Mouse (Mus musculus): ENCODE data around the gene Kptn. TPM values are rescaled to one million over a fixed set of nuclear protein-coding genes. Genes with fewer than 3 reads are reported as not detected.

Kptn gene
- total RNA-seq, 2 experiments from 2014 or later, result 19.6 to 20.7 TPM

GRCm38 (mm10) chr7:16116418-16116817, 3.3 kb upstream of the Kptn start:
- DNase-seq (ENCODE audit: low spot score in 2 of 2), result no peak

DNA sequence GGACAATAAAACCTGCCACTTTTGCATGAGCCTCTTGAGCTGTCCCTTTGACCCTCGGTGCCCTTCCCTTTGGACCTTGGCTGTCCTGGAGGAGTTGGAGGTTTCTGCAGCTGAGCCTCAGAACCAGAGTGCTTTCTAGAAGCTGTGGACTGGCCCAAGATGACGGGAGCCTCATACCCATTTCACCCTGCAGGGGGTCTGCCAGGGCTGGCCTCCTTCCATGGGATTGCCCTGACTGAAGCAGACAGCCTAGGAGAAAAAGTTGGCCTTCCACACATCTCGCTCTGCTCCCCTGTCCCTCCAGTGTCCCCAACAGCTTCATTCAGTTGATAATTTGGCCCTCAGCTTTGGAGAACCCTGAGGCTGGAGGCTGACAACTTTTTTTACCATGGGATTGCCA, 2.6 kb upstream of the Kptn start:
- DNase-seq (ENCODE audit: low spot score in 2 of 2), result no peak

GRCm38 (mm10) chr7:16120262-16120600, 536 bp downstream of the Kptn start:
- DNase-seq (ENCODE audit: low spot score in 2 of 2), result no peak

DNA sequence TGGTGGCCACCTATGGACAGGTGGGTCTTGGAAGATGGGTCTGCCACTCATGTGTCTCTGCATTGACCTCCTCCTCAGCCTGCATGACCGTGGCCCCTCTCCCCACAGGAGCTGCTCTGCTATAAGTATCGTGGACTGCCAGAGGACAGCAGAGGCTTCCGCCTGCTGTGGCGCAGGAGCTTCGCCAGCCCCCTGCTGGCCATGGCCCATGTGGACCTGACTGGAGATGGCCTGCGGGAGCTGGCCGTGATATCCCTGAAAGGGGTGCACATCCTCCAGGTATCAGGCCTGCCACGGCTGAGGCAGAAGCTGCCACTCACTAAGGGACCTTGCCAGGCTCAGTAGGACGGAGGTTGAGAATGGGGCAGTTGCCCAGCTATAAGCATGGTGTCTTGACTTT, 6.1 kb downstream of the Kptn start:
- DNase-seq (ENCODE audit: low spot score in 2 of 2), result no peak

DNA sequence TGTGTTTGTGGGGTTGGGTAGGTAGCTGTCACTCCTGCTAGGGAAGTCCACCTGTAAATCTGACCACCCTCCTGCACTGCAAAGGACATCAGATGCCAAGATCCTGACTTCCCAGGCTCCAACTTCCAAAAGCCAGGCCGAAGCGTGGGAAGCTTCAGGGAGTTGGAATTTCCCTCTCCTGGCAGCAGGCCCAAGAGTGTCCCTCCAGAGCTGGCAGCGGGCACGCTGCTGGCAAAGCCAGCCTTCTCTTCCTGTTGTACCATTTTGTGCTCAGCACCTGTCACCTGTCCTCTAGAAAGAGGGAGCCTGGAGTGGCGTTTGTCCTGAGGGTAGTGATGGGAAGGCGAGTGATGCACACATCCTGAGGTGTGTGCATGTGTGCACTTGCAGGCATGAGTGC, 8.6 kb downstream of the Kptn start:
- DNase-seq (ENCODE audit: low spot score in 2 of 2), result no peak

DNA sequence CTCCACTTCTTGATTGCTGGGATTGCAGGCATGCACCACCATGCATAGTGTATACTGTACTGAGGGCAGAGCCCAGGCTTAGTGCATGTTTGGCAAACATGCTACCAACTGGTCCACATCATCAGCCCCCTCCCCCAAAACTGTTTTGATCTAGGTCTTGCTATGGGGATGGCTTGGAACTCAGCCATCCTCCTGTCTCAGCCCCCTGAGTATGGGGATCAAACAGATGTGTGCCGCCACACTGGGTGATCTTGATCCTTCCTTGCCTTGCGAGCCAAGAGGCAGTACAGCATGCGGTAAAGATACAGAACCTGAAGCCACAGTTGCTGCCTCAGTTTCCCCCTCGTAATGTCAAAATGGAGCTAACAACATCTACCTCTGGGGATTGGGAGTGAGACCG, 9.2 kb downstream of the Kptn start:
- no peak for DNase-seq (ENCODE audit: low spot score in 2 of 2)

DNA sequence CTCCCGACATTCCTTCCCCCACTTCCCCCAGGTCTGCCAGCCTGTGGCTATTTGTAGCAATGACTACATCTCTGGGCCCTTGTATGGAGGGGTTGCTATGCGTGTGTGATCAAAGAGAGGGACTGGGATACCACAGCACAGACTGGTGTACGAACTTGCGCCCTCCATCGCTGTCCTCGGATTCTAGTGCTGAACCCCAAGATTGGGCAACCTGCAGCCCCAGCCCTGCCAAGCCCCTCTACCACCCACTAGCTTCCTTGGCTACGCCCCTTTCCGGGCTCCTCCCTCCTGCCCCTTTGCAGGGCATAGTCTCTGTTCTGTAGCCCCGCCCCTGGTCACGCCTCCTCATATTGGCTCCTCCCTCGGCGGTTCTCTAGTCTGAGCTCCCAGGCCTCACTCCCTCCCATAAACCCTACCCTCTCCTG, 9.7 kb downstream of the Kptn start, which contains the start of gene Slc8a2:
Gene Slc8a2 (plus strand): TSS at position 406 of the 425 bp plus-strand sequence.
- DNase-seq (ENCODE audit: low spot score in 2 of 2), result peak; percentile 40 to 47

- DNase-seq (ENCODE audit: low spot score in 2 of 2), result no peak
Observed at GRCm38 (mm10) chr7:16129846-16130691, 10.4 kb downstream of the Kptn start.

DNA sequence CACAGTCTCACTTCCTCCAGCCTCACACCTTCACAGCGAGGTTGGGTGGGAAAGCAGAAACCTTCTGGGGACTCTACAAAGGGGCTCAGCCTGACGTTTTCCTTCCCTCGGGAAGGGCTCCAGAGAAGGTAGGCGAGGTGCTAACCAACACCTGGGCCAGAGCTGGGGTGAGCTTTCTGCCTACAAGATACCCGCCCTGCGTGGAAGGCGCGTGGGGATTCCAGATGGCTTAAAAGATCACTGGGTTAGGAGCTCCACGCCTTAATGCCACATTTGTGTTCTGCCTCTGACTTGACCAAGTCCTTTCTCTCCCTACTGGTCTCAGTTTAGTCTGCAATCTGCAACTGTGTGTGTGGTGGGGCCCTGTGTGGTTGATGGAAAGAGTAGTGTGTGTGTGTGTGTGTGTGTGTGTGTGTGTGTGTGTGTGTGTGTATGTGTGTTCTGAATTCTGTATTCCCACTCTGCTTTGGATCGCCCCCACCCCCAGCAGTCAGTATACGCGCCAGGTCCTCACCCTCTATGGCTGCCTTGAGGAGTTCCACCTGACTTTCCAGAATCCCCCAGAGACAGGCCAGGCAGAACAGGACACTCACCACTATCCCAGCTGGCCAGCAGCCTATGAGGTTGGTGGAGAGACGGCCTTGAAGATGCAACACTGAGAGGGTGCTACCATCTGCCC, 11.4 kb downstream of the Kptn start:
- no peak for DNase-seq (ENCODE audit: low spot score in 2 of 2)

GRCm38 (mm10) chr7:16132161-16132581, 12.5 kb downstream of the Kptn start:
- DNase-seq (ENCODE audit: low spot score in 2 of 2), result no peak

GRCm38 (mm10) chr7:16132926-16133325, 13.2 kb downstream of the Kptn start:
- DNase-seq (ENCODE audit: low spot score in 2 of 2), result no peak

DNA sequence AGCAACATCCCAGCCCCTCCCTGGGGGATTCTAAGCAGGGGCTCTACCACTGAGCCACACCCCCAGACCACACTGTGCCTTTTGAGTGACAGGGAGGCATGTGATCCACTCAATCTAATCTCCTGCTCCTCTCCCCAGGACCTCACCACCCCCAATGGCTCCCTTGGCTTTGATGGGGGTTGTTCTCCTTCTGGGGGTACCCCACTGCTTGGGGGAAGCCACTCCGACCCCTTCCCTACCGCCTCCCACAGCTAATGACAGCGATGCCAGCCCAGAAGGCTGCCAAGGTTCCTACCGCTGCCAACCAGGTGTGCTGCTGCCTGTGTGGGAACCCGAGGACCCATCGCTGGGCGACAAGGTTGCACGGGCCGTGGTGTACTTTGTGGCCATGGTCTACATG, 14.0 kb downstream of the Kptn start:
- DNase-seq (ENCODE audit: low spot score in 2 of 2), result no peak

- DNase-seq (ENCODE audit: low spot score in 2 of 2), result no peak
Observed at GRCm38 (mm10) chr7:16134951-16135392, 15.3 kb downstream of the Kptn start.

DNA sequence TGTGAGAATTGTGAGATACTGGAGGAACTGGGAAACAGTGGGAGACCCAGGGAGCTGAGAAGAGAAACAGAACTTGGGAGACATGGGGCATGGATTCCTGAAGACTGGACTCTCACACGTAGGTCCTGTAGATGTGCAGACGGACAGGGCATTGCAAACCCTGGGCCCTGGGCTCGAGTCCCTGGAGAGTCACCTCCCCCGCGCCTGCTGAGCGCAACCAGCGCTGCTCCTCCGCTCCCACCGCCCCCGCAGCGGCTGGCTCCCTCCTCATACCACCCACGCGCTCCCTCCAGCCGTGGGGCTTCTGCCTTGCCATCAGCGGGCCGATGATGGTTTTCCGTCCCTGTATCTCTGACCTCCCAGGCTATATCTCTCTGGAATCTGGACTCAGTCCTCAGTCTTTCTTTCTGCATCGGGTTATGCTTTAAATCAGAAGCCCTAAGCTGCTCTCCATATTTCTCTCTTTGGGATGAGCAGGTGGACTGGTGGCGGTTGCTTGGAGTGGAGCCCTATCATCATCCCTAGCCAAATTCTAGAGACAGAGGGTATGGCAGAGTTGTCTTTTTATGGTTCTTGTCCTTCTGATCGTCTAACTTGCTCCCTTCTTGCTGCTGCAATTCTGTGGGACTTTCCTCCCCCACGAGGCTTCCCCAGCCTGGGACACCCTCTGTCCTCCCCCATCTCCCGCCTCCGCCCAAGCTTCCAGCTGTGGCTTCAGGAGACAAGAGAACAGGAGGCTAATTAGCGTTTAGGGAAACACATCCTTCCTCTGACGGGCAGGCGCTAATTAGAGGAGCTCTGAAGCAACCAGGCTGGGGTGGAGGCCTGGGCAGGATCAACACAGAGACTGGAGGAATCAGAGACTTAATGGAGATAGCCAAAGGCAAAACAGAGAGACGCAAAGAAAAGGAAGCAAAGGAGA, 27.1 kb downstream of the Kptn start:
- no peak for DNase-seq (ENCODE audit: low spot score in 2 of 2)

GRCm38 (mm10) chr7:16147643-16148042, 27.9 kb downstream of the Kptn start:
- DNase-seq (ENCODE audit: low spot score in 2 of 2), result peak; percentile 62 to 70

GRCm38 (mm10) chr7:16149241-16149640, 29.5 kb downstream of the Kptn start:
- DNase-seq (ENCODE audit: low spot score in 2 of 2), result no peak

GRCm38 (mm10) chr7:16150191-16151145, 30.8 kb downstream of the Kptn start:
- no peak for DNase-seq (ENCODE audit: low spot score in 2 of 2)

GRCm38 (mm10) chr7:16153522-16153921, 33.8 kb downstream of the Kptn start:
- peak; percentile 32 to 50 for DNase-seq (ENCODE audit: low spot score in 2 of 2)

GRCm38 (mm10) chr7:16155132-16155872, 35.6 kb downstream of the Kptn start:
- no peak for DNase-seq (ENCODE audit: low spot score in 2 of 2)

Measured in adrenal gland, adult 18-20 months (tissue).